Mouse (Mus musculus): ENCODE data around the gene Fzd10. TPM values are rescaled to one million over a fixed set of nuclear protein-coding genes. Genes with fewer than 3 reads are reported as not detected.

Fzd10 gene
- total and polyA plus RNA-seq, 3 experiments = not detected

GRCm38 (mm10) chr5:128575997-128576579 lies 24.6 kb upstream of the Fzd10 start:
- Histone ChIP-seq H3K4me1 (ENCODE audit: control insufficient read depth in 1 of 2, insufficient read depth in 2 of 2, low read length in 2 of 2) (no peaks in the 10 kb centered on the region), H3K4me3 (ENCODE audit: control insufficient read depth in 1 of 2, insufficient read depth in 1 of 2, low read depth in 2 of 2, low read length in 2 of 2) (no peak overlapping the region), H3K9me3 (replicated peaks; ENCODE audit: insufficient read depth, low read length) (no peaks in the 10 kb centered on the region), H3K9ac (ENCODE audit: control insufficient read depth, low read depth, low read length, poor library complexity, severe bottlenecking) (no peak overlapping the region), H3K27me3 (ENCODE audit: control insufficient read depth in 1 of 2, insufficient read depth in 2 of 2, low read length in 2 of 2) (no peaks in the 10 kb centered on the region), H3K79me2 (ENCODE audit: control insufficient read depth, insufficient read depth, low read length, poor library complexity) (no peaks in the 10 kb centered on the region), H3K27ac (ENCODE audit: control insufficient read depth, low read depth, low read length) (no peak overlapping the region), H3K36me3 (ENCODE audit: control insufficient read depth in 1 of 2, insufficient read depth in 2 of 2, low read length in 2 of 2) (no peaks in the 10 kb centered on the region)
- TF ChIP-seq ZNF384 (IDR thresholded peaks at IDR 0.05; ENCODE audit: low read depth, low read length) = no peak
- TF ChIP-seq MAZ (IDR thresholded peaks at IDR 0.05; ENCODE audit: low read depth, low read length) = no peak
- TF ChIP-seq MAFK (IDR thresholded peaks at IDR 0.05; ENCODE audit: borderline replicate concordance, low read depth, low read length) = no peak
- no peak for TF ChIP-seq MAX (IDR thresholded peaks at IDR 0.05; ENCODE audit: low read length)
- TF ChIP-seq TBP (IDR thresholded peaks at IDR 0.05; ENCODE audit: low read depth, low read length) = no peak
- TF ChIP-seq USF2 (IDR thresholded peaks at IDR 0.05; ENCODE audit: borderline replicate concordance in 1 of 2, insufficient read depth in 1 of 2, low read depth in 1 of 2, low read length in 2 of 2) = no peak
- TF ChIP-seq ZC3H11A (IDR thresholded peaks at IDR 0.05; ENCODE audit: low read depth, low read length) = no peak
- no peak for TF ChIP-seq GATA1 (IDR thresholded peaks at IDR 0.05; ENCODE audit: low read depth, low read length)
- no peak for TF ChIP-seq ETS1 (IDR thresholded peaks at IDR 0.05; ENCODE audit: low read depth, low read length)
- TF ChIP-seq E2F4 (IDR thresholded peaks at IDR 0.05; ENCODE audit: borderline replicate concordance, low read depth, low read length) = no peak
- DNase-seq (ENCODE audit: low read depth, low spot score) = no peak

GRCm38 (mm10) chr5:128579047-128579650 lies 21.5 kb upstream of the Fzd10 start:
- H3K27ac ChIP-seq (ENCODE audit: control insufficient read depth, low read depth, low read length) = no peak overlapping the region

DNA sequence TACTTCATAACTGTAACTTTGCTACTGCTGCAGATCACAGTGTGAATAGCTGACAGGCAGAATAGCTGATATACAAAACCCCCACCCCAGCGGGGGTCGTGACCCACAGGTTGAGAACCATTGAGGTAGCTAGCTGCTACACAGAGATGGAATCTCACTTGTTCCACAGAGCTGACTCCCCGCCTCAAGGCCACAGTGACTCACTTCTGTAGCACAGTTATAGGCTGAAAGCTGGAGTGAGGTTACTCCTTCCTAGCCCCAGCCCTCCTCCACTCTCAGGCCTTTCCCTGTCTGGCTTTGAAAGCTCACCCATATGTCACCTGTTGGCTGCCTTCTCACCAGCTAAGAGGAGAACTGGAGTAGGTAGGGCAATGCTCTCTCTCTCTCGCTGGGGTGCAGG lies 19.7 kb upstream of the Fzd10 start:
- no peaks in the 10 kb centered on the region for H3K9me3 ChIP-seq (replicated peaks; ENCODE audit: insufficient read depth, low read length)
- no peaks in the 10 kb centered on the region for H3K4me1 ChIP-seq (ENCODE audit: control insufficient read depth in 1 of 2, insufficient read depth in 2 of 2, low read length in 2 of 2)
- no peaks in the 10 kb centered on the region for H3K36me3 ChIP-seq (ENCODE audit: control insufficient read depth in 1 of 2, insufficient read depth in 2 of 2, low read length in 2 of 2)
- no peaks in the 10 kb centered on the region for H3K79me2 ChIP-seq (ENCODE audit: control insufficient read depth, insufficient read depth, low read length, poor library complexity)
- no peak for DNase-seq (ENCODE audit: low read depth, low spot score)
- H3K27me3 ChIP-seq (ENCODE audit: control insufficient read depth in 1 of 2, insufficient read depth in 2 of 2, low read length in 2 of 2) = no peaks in the 10 kb centered on the region
- no peak overlapping the region for H3K4me3 ChIP-seq (ENCODE audit: control insufficient read depth in 1 of 2, insufficient read depth in 1 of 2, low read depth in 2 of 2, low read length in 2 of 2)
- no peak overlapping the region for H3K9ac ChIP-seq (ENCODE audit: control insufficient read depth, low read depth, low read length, poor library complexity, severe bottlenecking)
- no peak overlapping the region for H3K27ac ChIP-seq (ENCODE audit: control insufficient read depth, low read depth, low read length)
- TF ChIP-seq GATA1 (IDR thresholded peaks at IDR 0.05; ENCODE audit: low read depth, low read length) (no peak), TCF12 (IDR thresholded peaks at IDR 0.05; ENCODE audit: low read depth, low read length) (no peak), HCFC1 (IDR thresholded peaks at IDR 0.05; ENCODE audit: low read depth, low read length) (no peak), MAZ (IDR thresholded peaks at IDR 0.05; ENCODE audit: low read depth, low read length) (no peak), EP300 (IDR thresholded peaks at IDR 0.05; ENCODE audit: low read depth in 1 of 2, low read length in 2 of 2) (no peak), POLR2AphosphoS2 (IDR thresholded peaks at IDR 0.05; ENCODE audit: low read length) (no peak), SIN3A (IDR thresholded peaks at IDR 0.05; ENCODE audit: low read length) (no peak), POLR2AphosphoS5 (IDR thresholded peaks at IDR 0.05; ENCODE audit: borderline replicate concordance, low read depth, low read length) (no peak), ZNF384 (IDR thresholded peaks at IDR 0.05; ENCODE audit: low read depth, low read length) (no peak), ETS1 (IDR thresholded peaks at IDR 0.05; ENCODE audit: low read depth, low read length) (no peak), NELFE (IDR thresholded peaks at IDR 0.05; ENCODE audit: low read depth, low read length) (no peak), TAL1 (IDR thresholded peaks at IDR 0.05; ENCODE audit: low read length) (no peak), ZC3H11A (IDR thresholded peaks at IDR 0.05; ENCODE audit: low read depth, low read length) (no peak)

More at GRCm38 (mm10) chr5:128579047-128579650, 21.5 kb upstream of the Fzd10 start:
- H3K27me3 ChIP-seq (ENCODE audit: control insufficient read depth in 1 of 2, insufficient read depth in 2 of 2, low read length in 2 of 2) = no peaks in the 10 kb centered on the region
- TF ChIP-seq GABPA (IDR thresholded peaks at IDR 0.05; ENCODE audit: low read depth, low read length) (no peak), CTCF (IDR thresholded peaks at IDR 0.05 in 2 of 3, conservative IDR thresholded peaks at IDR 0.05 in 1 of 3; ENCODE audit: control insufficient read depth in 1 of 3, insufficient read depth in 1 of 3, low read depth in 2 of 3, low read length in 3 of 3, poor library complexity in 1 of 3, severe bottlenecking in 1 of 3) (no peak), ZKSCAN1 (IDR thresholded peaks at IDR 0.05; ENCODE audit: low read depth, low read length) (no peak), MEF2A (IDR thresholded peaks at IDR 0.05; ENCODE audit: extremely low read depth, insufficient replicate concordance, low read depth, low read length, poor library complexity, severe bottlenecking) (no peak), ZC3H11A (IDR thresholded peaks at IDR 0.05; ENCODE audit: low read depth, low read length) (no peak), RAD21 (IDR thresholded peaks at IDR 0.05; ENCODE audit: low read depth, low read length) (no peak)
- H3K4me3 ChIP-seq (ENCODE audit: control insufficient read depth in 1 of 2, insufficient read depth in 1 of 2, low read depth in 2 of 2, low read length in 2 of 2) = no peak overlapping the region
- no peaks in the 10 kb centered on the region for H3K9me3 ChIP-seq (replicated peaks; ENCODE audit: insufficient read depth, low read length)
- H3K36me3 ChIP-seq (ENCODE audit: control insufficient read depth in 1 of 2, insufficient read depth in 2 of 2, low read length in 2 of 2) = no peaks in the 10 kb centered on the region
- no peak overlapping the region for H3K9ac ChIP-seq (ENCODE audit: control insufficient read depth, low read depth, low read length, poor library complexity, severe bottlenecking)
- H3K79me2 ChIP-seq (ENCODE audit: control insufficient read depth, insufficient read depth, low read length, poor library complexity) = no peaks in the 10 kb centered on the region
- no peak for DNase-seq (ENCODE audit: low read depth, low spot score)
- H3K4me1 ChIP-seq (ENCODE audit: control insufficient read depth in 1 of 2, insufficient read depth in 2 of 2, low read length in 2 of 2) = no peaks in the 10 kb centered on the region

Measured in MEL (cell line).